Mouse (Mus musculus) ES-E14 (cell line): ENCODE data around the gene Cpn1.

Source experiments
- CHD2 ChIP-seq: IDR thresholded peaks from 2 replicates; pipeline ENCODE4 v1.6.1; 2014; ENCODE audit warnings: mild to moderate bottlenecking, low read depth, low read length, inconsistent platforms
- HCFC1 ChIP-seq: IDR thresholded peaks from 2 replicates; pipeline ENCODE4 v1.6.1; 2012; ENCODE audit warnings: low read length, inconsistent platforms, borderline replicate concordance; ENCODE audit not compliant: insufficient read depth
- MAFK ChIP-seq: IDR thresholded peaks from 2 replicates; pipeline ENCODE4 v1.6.1; 2014; ENCODE audit warnings: mild to moderate bottlenecking, low read depth, low read length, inconsistent platforms; ENCODE audit not compliant: insufficient read depth
- ZNF384 ChIP-seq: IDR thresholded peaks from 2 replicates; pipeline ENCODE4 v1.6.1; 2012; ENCODE audit warnings: low read depth, low read length, inconsistent platforms

- TF ChIP-seq ZNF384: no peak
- TF ChIP-seq MAFK: no peak
- no peak for TF ChIP-seq HCFC1
- no peak for TF ChIP-seq CHD2
These were observed 73.4 kb downstream of the Cpn1 start for GRCm38 (mm10) chr19:43912775-43913486.
